Mouse (Mus musculus): ENCODE measurements around the gene Pecam1. TPM values are rescaled to one million over a fixed set of nuclear protein-coding genes. Genes with fewer than 3 reads are reported as not detected.

The Pecam1 gene
- polyA plus RNA-seq, 1 experiment from 2014 or later, result 22.3 TPM

DNA sequence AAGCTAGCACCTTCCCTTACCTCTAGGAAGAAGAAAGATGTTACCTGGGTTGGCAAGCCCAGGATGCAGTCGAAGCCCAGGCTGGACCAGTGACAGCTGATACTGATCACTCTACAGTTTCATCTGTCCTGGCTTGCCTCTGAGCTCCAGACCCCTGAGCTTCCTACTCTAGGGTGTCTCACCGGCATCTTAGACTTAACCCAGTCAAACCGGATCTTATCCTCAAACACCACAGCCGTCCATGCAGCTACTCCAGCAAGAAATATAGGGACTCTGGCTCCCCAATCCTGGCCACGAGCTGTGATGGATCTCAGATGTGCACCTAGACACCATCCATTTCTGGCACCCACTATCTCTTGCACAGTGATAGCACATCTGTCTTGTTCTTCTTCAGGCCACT is 74.6 kb downstream of the Pecam1 start:
- no peak overlapping the region for H3K9ac ChIP-seq
- no peaks in the 10 kb centered on the region for H3K9me3 ChIP-seq (replicated peaks)
- 84% methylated on average over 5 of the region's 5 CpGs for WGBS
- no peak overlapping the region for H3K4me3 ChIP-seq
- no peaks in the 10 kb centered on the region for H3K36me3 ChIP-seq
- H3K27me3 ChIP-seq, result no peaks in the 10 kb centered on the region
- no peak overlapping the region for H3K4me2 ChIP-seq (replicated peaks)
- no peak for ATAC-seq (ENCODE audit: low FRiP score)
- peaks cover 21% of the 10 kb centered on the region for H3K4me1 ChIP-seq
- H3K27ac ChIP-seq, result no peak overlapping the region

DNA sequence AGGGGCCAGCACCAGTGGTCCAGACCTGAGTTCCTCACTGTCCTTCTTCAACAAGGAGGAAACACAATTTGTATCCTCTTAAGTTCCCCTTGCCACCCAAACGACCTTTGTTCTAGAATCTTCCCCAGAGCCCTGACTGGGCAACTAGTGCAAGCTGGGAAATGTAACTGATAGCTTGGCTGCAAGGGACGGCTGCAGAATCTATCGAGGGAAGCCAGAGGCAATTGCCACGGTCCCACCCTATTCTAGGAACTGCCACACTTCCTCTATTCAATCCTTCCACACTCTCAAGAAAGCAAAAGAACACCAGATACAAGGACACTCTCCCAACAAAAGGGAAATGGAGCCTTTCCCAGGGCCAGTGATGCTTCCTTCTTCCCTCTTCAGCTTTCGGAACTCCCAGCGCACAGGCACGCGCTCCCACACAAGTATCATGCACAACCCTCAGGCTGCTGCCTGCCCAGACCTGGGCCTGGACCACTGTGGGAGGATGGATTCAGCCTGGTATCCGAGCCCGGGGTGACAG is 75.2 kb downstream of the Pecam1 start:
- Histone ChIP-seq H3K4me2 (replicated peaks) (no peak overlapping the region), H3K27me3 (no peaks in the 10 kb centered on the region), H3K9ac (no peak overlapping the region), H3K4me1 (peaks cover 22% of the 10 kb centered on the region), H3K9me3 (replicated peaks) (no peaks in the 10 kb centered on the region), H3K27ac (peak overlapping the region; percentile 84), H3K4me3 (no peak overlapping the region), H3K36me3 (no peaks in the 10 kb centered on the region)
- no peak for ATAC-seq (ENCODE audit: low FRiP score)
- WGBS, result 67% methylated on average over 10 of the region's 10 CpGs

DNA sequence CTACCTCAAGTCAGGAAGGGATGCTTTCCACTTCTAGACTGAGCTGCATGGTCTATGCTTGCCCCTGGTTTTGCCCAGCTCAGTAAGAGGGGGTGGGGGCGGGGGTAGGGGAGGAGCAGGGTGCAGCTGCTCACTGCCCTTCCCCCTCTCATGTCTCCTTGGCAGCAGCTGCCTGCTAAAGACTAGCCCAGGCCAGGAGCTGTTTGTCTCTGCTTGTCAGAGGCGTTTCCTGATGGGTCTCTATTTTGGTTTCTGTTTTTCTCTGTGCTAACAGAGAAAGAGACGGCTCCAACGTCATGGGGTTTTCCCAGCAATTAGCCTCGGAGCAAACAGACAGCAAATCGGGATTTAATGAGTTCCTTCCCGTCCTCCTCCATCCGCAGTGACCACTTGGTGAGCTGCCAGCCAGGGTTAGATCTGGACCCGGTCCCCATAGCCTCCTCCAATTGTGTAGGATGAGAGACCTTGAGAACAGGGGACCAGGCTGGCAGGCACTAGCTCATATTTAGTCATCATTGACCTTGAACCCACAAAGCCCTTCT is 75.7 kb downstream of the Pecam1 start:
- no peaks in the 10 kb centered on the region for H3K27me3 ChIP-seq
- under 1% methylated on average over 9 of the region's 9 CpGs for WGBS
- H3K4me2 ChIP-seq (replicated peaks), result peak overlapping the region; percentile 29
- H3K27ac ChIP-seq, result peak overlapping the region; percentile 84
- H3K4me3 ChIP-seq, result no peak overlapping the region
- ATAC-seq (ENCODE audit: low FRiP score), result peak; percentile 95
- peaks cover 27% of the 10 kb centered on the region for H3K4me1 ChIP-seq
- H3K36me3 ChIP-seq, result no peaks in the 10 kb centered on the region
- H3K9me3 ChIP-seq (replicated peaks), result no peaks in the 10 kb centered on the region
- no peak overlapping the region for H3K9ac ChIP-seq

DNA sequence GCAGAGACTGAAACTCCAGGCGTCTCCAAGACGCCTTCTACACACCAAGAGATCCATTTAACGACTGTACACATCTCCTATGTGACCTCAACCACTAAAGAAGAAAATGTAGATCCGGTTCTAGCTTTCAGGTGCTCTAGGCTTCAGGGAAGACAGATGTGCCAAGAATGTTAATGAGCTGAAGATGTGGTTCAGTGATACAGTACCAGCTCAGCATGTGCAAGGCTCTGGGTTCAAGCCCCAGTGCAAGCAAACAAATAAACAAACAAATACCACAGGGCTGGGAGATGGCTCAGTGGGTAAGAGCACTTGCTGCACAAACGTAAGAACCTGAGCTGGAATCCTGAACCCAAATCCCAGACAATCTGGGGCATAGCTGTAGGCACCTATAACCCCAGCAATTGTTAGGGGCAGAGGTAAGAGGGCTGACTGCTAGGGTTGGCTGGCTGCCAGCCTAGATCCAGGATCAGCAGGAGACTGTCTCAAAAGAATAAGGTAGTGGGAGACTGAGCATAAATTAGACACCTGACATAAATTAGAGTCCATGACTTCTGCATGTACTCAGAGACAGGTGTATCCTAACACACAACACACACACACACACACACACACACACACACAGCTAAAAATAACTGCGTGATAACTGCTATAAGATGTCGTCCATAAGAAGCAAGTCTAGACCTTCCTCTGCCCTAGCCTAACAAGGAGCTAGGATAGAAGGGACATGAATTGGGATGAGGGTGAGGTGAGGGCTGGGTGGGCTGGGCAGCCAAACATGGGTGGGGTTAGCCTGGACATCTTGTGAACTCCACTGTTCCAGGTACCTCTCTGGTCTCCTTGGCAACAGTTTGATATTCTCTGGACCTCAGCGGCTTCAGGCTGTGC is 76.5 kb downstream of the Pecam1 start:
- H3K4me2 ChIP-seq (replicated peaks), result peak overlapping the region; percentile 29; the same call in 1 of the 2 replicates
- H3K9ac ChIP-seq, result no peak overlapping the region
- H3K4me3 ChIP-seq, result no peak overlapping the region
- peaks cover 29% of the 10 kb centered on the region for H3K4me1 ChIP-seq
- H3K36me3 ChIP-seq, result no peaks in the 10 kb centered on the region
- H3K27ac ChIP-seq, result peak overlapping the region; percentile 84
- ATAC-seq (ENCODE audit: low FRiP score), result no peak; the same call in 1 of the 2 replicates
- WGBS, result 81% methylated on average over 8 of the region's 8 CpGs
- H3K27me3 ChIP-seq, result no peaks in the 10 kb centered on the region
- no peaks in the 10 kb centered on the region for H3K9me3 ChIP-seq (replicated peaks)

DNA sequence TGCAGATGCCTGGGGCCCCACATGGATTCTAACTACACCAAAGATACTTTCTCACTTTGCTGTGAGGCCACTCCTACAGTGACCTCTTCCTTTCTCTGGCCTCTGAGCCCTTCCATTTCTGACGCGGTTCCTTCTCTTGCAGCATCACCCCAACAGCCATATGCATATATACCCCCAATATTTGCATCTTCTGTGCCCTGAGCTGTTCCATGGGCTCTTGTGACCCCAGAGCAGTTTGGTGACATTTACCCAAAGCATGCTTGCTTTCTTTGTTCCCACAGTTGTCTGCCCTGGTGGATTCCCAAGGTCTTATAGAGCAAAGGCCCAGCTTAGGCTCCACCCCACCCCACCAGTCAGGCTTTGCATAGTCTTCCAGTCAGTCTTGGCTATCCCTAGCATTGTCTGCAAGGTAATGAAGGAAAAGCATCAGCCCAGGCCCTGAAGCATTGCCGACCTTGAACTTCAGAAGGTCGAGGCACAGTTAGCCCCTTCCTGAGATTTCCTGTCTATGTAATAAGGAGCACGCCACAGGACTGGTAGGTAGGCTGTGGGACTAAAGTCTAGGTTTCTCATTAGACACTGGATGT is 77.4 kb downstream of the Pecam1 start:
- ATAC-seq (ENCODE audit: low FRiP score), result no peak
- no peak overlapping the region for H3K4me2 ChIP-seq (replicated peaks)
- 89% methylated on average over 5 of the region's 5 CpGs for WGBS

DNA sequence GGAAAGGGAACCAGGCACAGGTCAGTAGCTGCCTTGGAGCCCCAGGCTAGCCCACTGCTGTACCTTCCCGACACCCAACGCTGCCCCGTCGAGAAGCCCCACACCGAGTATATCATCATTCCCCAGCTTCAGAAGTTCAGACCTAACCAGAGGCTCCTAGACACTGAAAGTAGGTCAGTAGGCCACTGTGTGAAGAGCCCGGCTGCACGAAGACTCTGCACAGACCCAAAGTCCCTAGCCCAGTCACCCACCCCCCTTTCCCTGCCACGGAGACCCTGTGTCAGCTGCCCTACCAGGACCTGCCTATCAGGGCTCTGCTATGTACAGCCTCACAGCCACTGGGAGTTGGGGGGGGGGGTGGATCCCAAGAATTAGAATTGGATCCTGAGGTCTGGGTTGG is 78.6 kb downstream of the Pecam1 start:
- Histone ChIP-seq H3K4me2 (replicated peaks) (no peak overlapping the region), H3K27me3 (no peaks in the 10 kb centered on the region), H3K9ac (no peak overlapping the region), H3K36me3 (no peaks in the 10 kb centered on the region), H3K4me1 (peaks cover 29% of the 10 kb centered on the region), H3K27ac (no peak overlapping the region), H3K9me3 (replicated peaks) (no peaks in the 10 kb centered on the region), H3K4me3 (no peak overlapping the region)
- no peak for ATAC-seq (ENCODE audit: low FRiP score)
- WGBS, result 93% methylated on average over 8 of the region's 8 CpGs

More for the DNA sequence above, 77.4 kb downstream of the Pecam1 start:
- H3K27me3 ChIP-seq, result no peaks in the 10 kb centered on the region
- no peak overlapping the region for H3K27ac ChIP-seq
- no peaks in the 10 kb centered on the region for H3K9me3 ChIP-seq (replicated peaks)
- no peak overlapping the region for H3K4me3 ChIP-seq
- peaks cover 29% of the 10 kb centered on the region for H3K4me1 ChIP-seq
- no peaks in the 10 kb centered on the region for H3K36me3 ChIP-seq
- no peak overlapping the region for H3K9ac ChIP-seq

DNA sequence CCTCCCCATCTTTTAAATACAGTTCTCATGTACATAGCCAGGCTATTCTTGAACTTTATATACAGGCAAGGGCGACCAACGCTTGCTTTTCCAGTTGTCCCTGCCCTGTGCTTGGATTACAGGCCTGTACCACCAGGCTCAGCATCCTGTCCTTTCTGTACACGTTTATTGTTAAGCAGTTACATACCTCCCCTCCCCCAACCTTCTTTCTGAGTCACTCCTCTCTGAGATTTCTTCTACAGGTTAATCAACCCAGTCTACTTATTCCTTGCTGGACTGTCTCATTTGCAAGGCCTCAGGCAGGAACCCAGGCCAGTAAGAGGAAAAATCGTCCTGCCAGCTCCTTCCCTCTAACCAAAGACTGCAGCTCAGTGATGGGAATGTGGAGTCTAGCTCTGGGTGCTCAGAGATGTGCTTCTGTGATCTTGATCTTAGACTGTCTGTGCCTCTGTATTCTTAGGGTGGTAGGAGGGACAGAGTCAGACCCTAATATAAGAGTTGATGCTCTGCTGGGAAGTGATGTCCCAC is 79.4 kb downstream of the Pecam1 start:
- Histone ChIP-seq H3K9ac (no peak overlapping the region), H3K9me3 (replicated peaks) (no peaks in the 10 kb centered on the region), H3K27me3 (no peaks in the 10 kb centered on the region), H3K36me3 (no peaks in the 10 kb centered on the region), H3K27ac (no peak overlapping the region), H3K4me3 (no peak overlapping the region), H3K4me1 (peaks cover 29% of the 10 kb centered on the region), H3K4me2 (replicated peaks) (no peak overlapping the region)
- no peak for ATAC-seq (ENCODE audit: low FRiP score)
- 69% methylated on average over 4 of the region's 4 CpGs for WGBS

DNA sequence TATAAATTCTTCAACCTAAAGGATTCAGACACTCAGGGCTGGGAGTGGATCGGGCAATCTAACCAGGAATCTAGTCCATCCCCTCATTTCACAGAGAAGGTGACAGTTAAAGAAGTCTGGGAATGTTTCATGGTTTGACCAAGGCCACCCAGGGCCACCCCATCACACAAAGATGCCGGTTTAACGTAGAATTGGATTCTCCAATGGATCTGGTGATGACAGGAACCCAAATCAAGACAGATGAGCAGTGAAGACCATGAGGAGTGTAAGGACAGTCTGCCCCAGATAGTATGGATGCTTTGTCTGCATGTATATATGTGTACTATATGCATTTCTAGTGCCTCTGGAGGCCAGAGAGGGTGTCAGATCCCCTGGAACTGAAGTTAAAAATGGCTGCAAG is 80.2 kb downstream of the Pecam1 start:
- no peak for ATAC-seq (ENCODE audit: low FRiP score)
- H3K36me3 ChIP-seq, result no peaks in the 10 kb centered on the region
- no peak overlapping the region for H3K4me3 ChIP-seq
- WGBS, result 70% methylated on average over 3 of the region's 3 CpGs
- no peaks in the 10 kb centered on the region for H3K9me3 ChIP-seq (replicated peaks)
- no peak overlapping the region for H3K4me2 ChIP-seq (replicated peaks)
- H3K27me3 ChIP-seq, result no peaks in the 10 kb centered on the region
- H3K4me1 ChIP-seq, result peaks cover 24% of the 10 kb centered on the region
- no peak overlapping the region for H3K9ac ChIP-seq
- H3K27ac ChIP-seq, result no peak overlapping the region

DNA sequence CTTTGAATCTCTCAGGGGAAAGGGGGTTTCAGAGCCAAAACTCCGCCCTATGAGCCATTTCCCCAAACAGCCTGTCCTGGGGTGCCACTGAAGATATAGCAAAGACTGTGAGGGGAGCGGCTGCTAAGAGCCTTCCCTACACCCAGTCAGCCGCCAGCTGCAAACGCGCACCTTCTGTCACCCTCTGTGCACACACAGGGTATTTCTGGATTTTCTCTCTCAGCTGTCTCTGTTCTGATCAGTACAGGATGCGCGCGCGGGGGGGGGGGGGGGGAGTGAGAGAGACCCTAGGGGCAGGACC is 80.6 kb downstream of the Pecam1 start:
- H3K9me3 ChIP-seq (replicated peaks), result no peaks in the 10 kb centered on the region
- 0 out of 2 replicates have a peak overlapping the region, but pooled peaks have one; percentile 27 for H3K9ac ChIP-seq
- no peak for ATAC-seq (ENCODE audit: low FRiP score)
- H3K36me3 ChIP-seq, result no peaks in the 10 kb centered on the region
- no peak overlapping the region for H3K4me3 ChIP-seq
- WGBS, result 29% methylated on average over 5 of the region's 9 CpGs
- no peaks in the 10 kb centered on the region for H3K27me3 ChIP-seq
- peaks cover 19% of the 10 kb centered on the region for H3K4me1 ChIP-seq
- no peak overlapping the region; the same call in 1 of the 2 replicates for H3K27ac ChIP-seq
- no peak overlapping the region for H3K4me2 ChIP-seq (replicated peaks)

DNA sequence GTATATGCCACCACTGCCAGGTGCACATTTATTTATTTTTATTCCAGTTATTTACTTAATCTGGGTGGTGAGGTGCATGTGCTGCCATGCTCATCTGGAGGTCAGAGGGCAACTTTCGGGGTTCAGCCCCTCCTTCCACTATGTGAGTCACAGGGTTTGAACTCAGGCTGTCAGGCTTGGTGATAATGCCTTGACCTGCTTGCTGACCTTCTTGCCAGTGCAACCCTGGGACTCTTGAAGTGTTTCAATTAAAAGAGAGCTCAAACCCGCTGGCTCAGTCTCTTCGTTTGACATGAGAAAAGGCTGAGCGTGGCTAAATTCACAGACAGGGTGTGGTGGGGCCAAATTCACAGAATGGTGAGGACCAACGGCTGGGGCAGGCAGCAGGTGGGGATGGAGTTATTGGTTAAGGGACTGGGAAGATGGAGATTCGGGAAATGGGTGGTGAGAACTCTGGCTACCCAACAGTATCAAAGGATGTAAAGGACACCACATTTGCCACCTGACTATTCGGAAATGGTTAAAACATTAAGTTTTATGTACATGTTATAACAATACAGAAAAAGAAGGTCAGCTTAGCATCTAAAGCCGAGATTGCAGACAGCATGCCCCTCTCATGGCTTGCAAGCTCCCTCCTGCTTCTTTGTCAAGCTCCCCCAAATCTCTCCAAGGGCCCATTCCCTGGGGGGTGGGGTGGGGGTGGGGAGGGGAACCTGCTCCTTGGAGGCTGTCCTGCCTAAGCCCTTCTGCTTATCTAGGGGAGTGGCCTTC is 81.1 kb downstream of the Pecam1 start:
- 36% methylated on average over 8 of the region's 8 CpGs for WGBS
- Histone ChIP-seq H3K27ac (no peak overlapping the region; the same call in 1 of the 2 replicates), H3K4me1 (peaks cover 14% of the 10 kb centered on the region), H3K9ac (0 out of 2 replicates have a peak overlapping the region, but pooled peaks have one; percentile 27), H3K9me3 (replicated peaks) (no peaks in the 10 kb centered on the region), H3K36me3 (no peaks in the 10 kb centered on the region), H3K4me3 (no peak overlapping the region), H3K4me2 (replicated peaks) (no peak overlapping the region), H3K27me3 (no peaks in the 10 kb centered on the region)
- ATAC-seq (ENCODE audit: low FRiP score), result no peak

DNA sequence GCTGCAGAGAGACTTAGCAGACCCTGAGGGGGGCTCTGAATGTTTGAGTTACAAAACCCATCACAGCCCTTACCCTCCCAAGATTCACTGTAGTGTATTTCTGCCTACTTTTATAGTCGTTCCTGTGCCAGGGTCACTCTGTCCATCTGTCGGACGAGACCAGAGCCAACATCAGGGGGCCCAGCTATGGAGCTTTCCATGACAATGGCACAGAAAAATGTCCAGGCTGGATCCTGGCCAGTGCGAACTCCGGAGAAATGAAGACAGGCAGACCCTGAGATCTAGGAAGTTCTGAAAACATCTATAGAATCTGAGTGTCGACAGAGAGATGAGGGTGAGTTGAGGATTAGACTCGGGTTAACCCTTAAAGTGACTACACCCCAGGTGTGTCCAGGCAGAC is 82.1 kb downstream of the Pecam1 start:
- Histone ChIP-seq H3K9me3 (replicated peaks) (no peaks in the 10 kb centered on the region), H3K9ac (no peak overlapping the region), H3K27me3 (no peaks in the 10 kb centered on the region), H3K4me2 (replicated peaks) (no peak overlapping the region), H3K36me3 (no peaks in the 10 kb centered on the region), H3K4me3 (no peak overlapping the region), H3K4me1 (peaks cover 8% of the 10 kb centered on the region), H3K27ac (no peak overlapping the region)
- 68% methylated on average over 7 of the region's 7 CpGs for WGBS
- no peak for ATAC-seq (ENCODE audit: low FRiP score)

DNA sequence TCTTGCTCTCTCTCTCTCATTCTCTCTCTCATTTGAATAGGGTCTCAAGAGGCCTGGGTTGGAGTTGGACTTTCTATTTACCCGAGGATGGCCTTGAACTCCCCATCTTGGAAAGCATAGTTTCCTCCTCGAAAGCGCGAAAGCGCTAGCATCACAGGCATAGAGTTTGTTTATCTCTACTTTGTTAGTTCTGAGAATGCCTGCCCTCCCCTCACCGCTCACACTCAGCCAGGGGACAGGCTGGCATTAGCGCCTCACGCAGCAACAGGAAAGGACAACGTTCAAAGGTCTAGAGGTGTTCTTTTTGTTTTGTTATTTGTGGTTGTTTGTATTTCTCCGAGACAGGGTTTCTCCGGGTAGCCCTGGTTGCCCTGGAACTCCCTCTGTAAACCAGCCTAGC is 82.6 kb downstream of the Pecam1 start:
- Histone ChIP-seq H3K27me3 (no peaks in the 10 kb centered on the region), H3K4me1 (peaks cover 8% of the 10 kb centered on the region), H3K27ac (no peak overlapping the region), H3K36me3 (no peaks in the 10 kb centered on the region), H3K4me2 (replicated peaks) (no peak overlapping the region), H3K9me3 (replicated peaks) (no peaks in the 10 kb centered on the region), H3K9ac (no peak overlapping the region), H3K4me3 (no peak overlapping the region)
- WGBS, result 86% methylated on average over 11 of the region's 11 CpGs
- ATAC-seq (ENCODE audit: low FRiP score), result no peak
